Mouse (Mus musculus) stomach, postnatal 0 days (tissue): ENCODE measurements around the gene Olfr316.

Source experiments
- CTCF ChIP-seq: IDR thresholded peaks from 2 replicates; pipeline ENCODE4 v1.5.1; 2016; ENCODE audit warnings: antibody characterized with exemption, low read depth, mild to moderate bottlenecking, moderate library complexity
- EP300 ChIP-seq: optimal IDR thresholded peaks from 2 replicates; pipeline ENCODE3; 2016; ENCODE audit warnings: antibody characterized with exemption

- TF ChIP-seq CTCF (no peak), EP300 (no peak)
These were observed 49.2 kb downstream of the Olfr316 start, which contains the start of gene Fam183b for GRCm38 (mm10) chr11:58801558-58802228.
